Mouse (Mus musculus) kidney, postnatal 0 days (tissue): ENCODE data around the gene Mzf1. TPM values are rescaled to one million over a fixed set of nuclear protein-coding genes. Genes with fewer than 3 reads are reported as not detected.

ENCODE experiments used
- ATAC-seq: fragments of 200-750 bp; cut with Nextera tagmentation; replicated peaks from 2 replicates; pipeline ENCODE4 v1.8.0; 2017; ENCODE audit warnings: low read depth, moderate number of reproducible peaks, moderate TSS enrichment, moderate library complexity; ENCODE audit not compliant: low FRiP score
- DNase-seq: peaks from one replicate; pipeline ENCODE4 v3.0.0-alpha.2; 2016; ENCODE audit warnings: low spot score
- H3K27ac ChIP-seq: fragments of 300-500 bp; sonication (generic); 2 replicates; pipeline ENCODE4 v1.5.1; 2014; ENCODE audit warnings: mild to moderate bottlenecking
- H3K27me3 ChIP-seq: fragments of 300-500 bp; sonication (generic); 2 replicates; pipeline ENCODE4 v1.6.1; 2014; ENCODE audit warnings: low read length, mixed read lengths; ENCODE audit not compliant: insufficient read depth
- H3K36me3 ChIP-seq: fragments of 300-500 bp; sonication (generic); 2 replicates; pipeline ENCODE4 v1.6.1; 2014; ENCODE audit warnings: low read length, mixed read lengths; ENCODE audit not compliant: insufficient read depth
- H3K4me1 ChIP-seq: fragments of 300-500 bp; sonication (generic); replicated peaks from 2 replicates; pipeline ENCODE4 v1.6.1; 2014; ENCODE audit warnings: antibody characterized with exemption, low read length, mixed read lengths; ENCODE audit not compliant: insufficient read depth
- H3K4me2 ChIP-seq: fragments of 300-500 bp; sonication (generic); 2 replicates; pipeline ENCODE4 v1.6.1; 2014; ENCODE audit warnings: mild to moderate bottlenecking, low read length, moderate library complexity, mixed read lengths
- H3K4me3 ChIP-seq: fragments of 300-500 bp; sonication (generic); replicated peaks from 2 replicates; pipeline ENCODE4 v1.5.1; 2014; ENCODE audit warnings: low read depth, low read length
- H3K9ac ChIP-seq: fragments of 300-500 bp; sonication (generic); 2 replicates; pipeline ENCODE4 v1.6.1; 2014; ENCODE audit warnings: low read depth, low read length
- H3K9me3 ChIP-seq: fragments of 300-500 bp; sonication (generic); replicated peaks from 2 replicates; pipeline ENCODE4 v1.6.1; 2016; ENCODE audit warnings: low read length, inconsistent platforms, mixed read lengths
- CTCF ChIP-seq: IDR thresholded peaks from 2 replicates; pipeline ENCODE4 v1.5.1; 2016; ENCODE audit warnings: antibody characterized with exemption, low read depth, mild to moderate bottlenecking, moderate library complexity
- WGBS: fragments of 180-500 bp; shearing (Covaris S2); extraction: QIAGEN DNeasy Blood & Tissue Kit; methylation state at CpG from one replicate; pipeline ENCODE4 v1.1.7; 2014; 5-methylcytosine and 5-hydroxymethylcytosine counted together
- polyA plus RNA-seq: library from polyadenylated mRNA; unstranded; fragments of >200 nt; fragmentation: Nextera tagmentation; extraction: Ambion mirVana; gene quantifications from 2 replicates; pipeline ENCODE4 v1.2.1, GENCODE M21; 2015

Gene Mzf1
- polyA plus RNA-seq, 1 experiment from 2014 or later, result 2.3 TPM

GRCm38 (mm10) chr7:13022773-13023535, 31.6 kb downstream of the Mzf1 start:
- H3K36me3 ChIP-seq, result peaks cover 14% of the 10 kb centered on the region
- no peaks in the 10 kb centered on the region for H3K9me3 ChIP-seq
- no peaks in the 10 kb centered on the region for H3K27me3 ChIP-seq
- H3K4me2 ChIP-seq, result peak overlapping the region; percentile 90
- peaks cover 12% of the 10 kb centered on the region; the same call in 1 of the 2 replicates for H3K4me1 ChIP-seq
- DNase-seq, result peak; percentile 91
- peak overlapping the region; percentile 99 for H3K27ac ChIP-seq
- peak; percentile 65 for ATAC-seq
- 4% methylated on average over 31 of the region's 31 CpGs for WGBS
- peak overlapping the region; percentile 91 for H3K4me3 ChIP-seq
- TF ChIP-seq CTCF, result no peak
- peak overlapping the region; percentile 94 for H3K9ac ChIP-seq

GRCm38 (mm10) chr7:13015217-13015616, 39.3 kb downstream of the Mzf1 start:
- Histone ChIP-seq H3K27me3 (no peaks in the 10 kb centered on the region), H3K4me2 (no peak overlapping the region), H3K4me1 (peaks cover 5% of the 10 kb centered on the region; the same call in 1 of the 2 replicates), H3K9ac (no peak overlapping the region), H3K27ac (no peak overlapping the region), H3K4me3 (no peak overlapping the region), H3K9me3 (no peaks in the 10 kb centered on the region), H3K36me3 (no peaks in the 10 kb centered on the region)
- WGBS, result 81% methylated on average over 1 of the region's 1 CpGs
- no peak for ATAC-seq
- no peak for DNase-seq
- TF ChIP-seq CTCF, result no peak

- DNase-seq, result no peak
Observed at GRCm38 (mm10) chr7:13014275-13014839, 40.2 kb downstream of the Mzf1 start.

GRCm38 (mm10) chr7:13013671-13014070, 40.9 kb downstream of the Mzf1 start:
- no peaks in the 10 kb centered on the region for H3K36me3 ChIP-seq
- H3K27ac ChIP-seq, result no peak overlapping the region
- no peaks in the 10 kb centered on the region for H3K9me3 ChIP-seq
- H3K27me3 ChIP-seq, result no peaks in the 10 kb centered on the region
- WGBS, result 58% methylated on average over 4 of the region's 4 CpGs
- no peak overlapping the region for H3K4me3 ChIP-seq
- H3K4me1 ChIP-seq, result peaks cover 8% of the 10 kb centered on the region; the same call in 1 of the 2 replicates
- ATAC-seq (no peak), DNase-seq (no peak)
- TF ChIP-seq CTCF, result no peak
- H3K4me2 ChIP-seq, result no peak overlapping the region
- no peak overlapping the region for H3K9ac ChIP-seq

More at GRCm38 (mm10) chr7:13014275-13014839, 40.2 kb downstream of the Mzf1 start:
- Histone ChIP-seq H3K4me3 (no peak overlapping the region), H3K27ac (no peak overlapping the region), H3K27me3 (no peaks in the 10 kb centered on the region), H3K36me3 (no peaks in the 10 kb centered on the region), H3K4me1 (peaks cover 5% of the 10 kb centered on the region; the same call in 1 of the 2 replicates), H3K9me3 (no peaks in the 10 kb centered on the region), H3K9ac (no peak overlapping the region), H3K4me2 (no peak overlapping the region)
- no peak for ATAC-seq
- WGBS, result 29% methylated on average over 6 of the region's 6 CpGs
- TF ChIP-seq CTCF, result no peak

- Histone ChIP-seq H3K4me3 (peak within 1 kb of the TSS; percentile 67), H3K36me3 (peaks cover 15% of the 10 kb centered on the region; the same call in 1 of the 2 replicates), H3K9me3 (no peaks in the 10 kb centered on the region), H3K9ac (peak within 1 kb of the TSS; percentile 82), H3K27ac (peak within 1 kb of the TSS; percentile 93), H3K27me3 (no peaks in the 10 kb centered on the region), H3K4me2 (peak within 1 kb of the TSS; percentile 79), H3K4me1 (peaks cover 11% of the 10 kb centered on the region; the same call in 1 of the 2 replicates)
- WGBS, result 15% methylated on average over 26 of the region's 26 CpGs
- ATAC-seq (no peak), DNase-seq (peak; percentile 29)
- no peak; the same call in 1 of the 2 replicates for TF ChIP-seq CTCF
Observed at GRCm38 (mm10) chr7:13010005-13010908, 44.3 kb downstream of the Mzf1 start, which contains the start of gene Zbtb45. Zbtb45 (minus strand) TSS chr7:13010034.
